Mouse (Mus musculus): ENCODE measurements at regions not wholly inside any gene's neighbourhood (a gene's known extent, or its start where the extent isn't known, plus 50 kb on each side); places are given as distances from the start of the nearest gene placed in this dataset.
"Not testable (repeated sequence)": the region's sequence is repeated elsewhere in the genome, so short reads cannot be mapped to it uniquely, and the experiment has no call there.

GRCm38 (mm10) chr10:8136662-8137061, 180.6 kb upstream of the Tab2 start:
- no peak for DNase-seq (ENCODE audit: low spot score)

- no peak for DNase-seq (ENCODE audit: low spot score)
Measured at GRCm38 (mm10) chr10:8135272-8135671, 179.2 kb upstream of the Tab2 start.

GRCm38 (mm10) chr10:8134398-8134797, 178.4 kb upstream of the Tab2 start:
- no peak for DNase-seq (ENCODE audit: low spot score)

- DNase-seq (ENCODE audit: low spot score): no peak
Measured at GRCm38 (mm10) chr10:8133451-8133952, 177.5 kb upstream of the Tab2 start.

GRCm38 (mm10) chr10:8132795-8133194, 176.8 kb upstream of the Tab2 start:
- DNase-seq (ENCODE audit: low spot score): no peak

- no peak for DNase-seq (ENCODE audit: low spot score)
Measured at GRCm38 (mm10) chr10:8130472-8131241, 174.6 kb upstream of the Tab2 start.

GRCm38 (mm10) chr10:8130057-8130456, 174.0 kb upstream of the Tab2 start:
- no peak for DNase-seq (ENCODE audit: low spot score)

GRCm38 (mm10) chr10:8124124-8124523, 168.1 kb upstream of the Tab2 start:
- DNase-seq (ENCODE audit: low spot score): no peak

GRCm38 (mm10) chr10:8121895-8122294, 165.9 kb upstream of the Tab2 start:
- DNase-seq (ENCODE audit: low spot score): no peak

- no peak for DNase-seq (ENCODE audit: low spot score)
Measured at GRCm38 (mm10) chr10:8116821-8117220, 160.8 kb upstream of the Tab2 start.

GRCm38 (mm10) chr10:8114932-8115331, 158.9 kb upstream of the Tab2 start:
- not testable (repeated sequence) for DNase-seq (ENCODE audit: low spot score)

- no peak for DNase-seq (ENCODE audit: low spot score)
Measured at GRCm38 (mm10) chr10:8114530-8114929, 158.5 kb upstream of the Tab2 start.

GRCm38 (mm10) chr10:8100489-8100888, 144.5 kb upstream of the Tab2 start:
- no peak for DNase-seq (ENCODE audit: low spot score)

GRCm38 (mm10) chr10:8095924-8096323, 139.9 kb upstream of the Tab2 start:
- no peak for DNase-seq (ENCODE audit: low spot score)

- DNase-seq (ENCODE audit: low spot score): no peak
Measured at GRCm38 (mm10) chr10:8095206-8095605, 139.2 kb upstream of the Tab2 start.

- DNase-seq (ENCODE audit: low spot score): no peak
Measured at GRCm38 (mm10) chr10:8091871-8092552, 136.0 kb upstream of the Tab2 start.

GRCm38 (mm10) chr10:8089296-8089695, 133.3 kb upstream of the Tab2 start:
- no peak for DNase-seq (ENCODE audit: low spot score)

GRCm38 (mm10) chr10:8088737-8089136, 132.7 kb upstream of the Tab2 start:
- DNase-seq (ENCODE audit: low spot score): no peak

GRCm38 (mm10) chr10:8088321-8088720, 132.3 kb upstream of the Tab2 start:
- DNase-seq (ENCODE audit: low spot score): no peak

GRCm38 (mm10) chr10:8087106-8087505, 131.1 kb upstream of the Tab2 start:
- DNase-seq (ENCODE audit: low spot score): no peak

- DNase-seq (ENCODE audit: low spot score): no peak
Measured at GRCm38 (mm10) chr10:8086442-8086841, 130.4 kb upstream of the Tab2 start.

- no peak for DNase-seq (ENCODE audit: low spot score)
Measured at GRCm38 (mm10) chr10:8077904-8078811, 122.1 kb upstream of the Tab2 start.

All from spleen, adult 12 weeks (tissue).